Mouse (Mus musculus) lung, adult 2 months (tissue): ENCODE measurements around the gene Dpp6. TPM values are rescaled to one million over a fixed set of nuclear protein-coding genes. Genes with fewer than 3 reads are reported as not detected.

Source experiments
- DNase-seq: peaks from one replicate; pipeline ENCODE4 v3.0.0; 2022
- H3K4me1 ChIP-seq: fragments of 200-500 bp; 2 replicates; pipeline ENCODE4 v1.6.1; 2011; ENCODE audit warnings: low read length; ENCODE audit not compliant: control insufficient read depth, insufficient read depth
- H3K4me3 ChIP-seq: fragments of 200-500 bp; replicated peaks from 2 replicates; pipeline ENCODE3; 2011; ENCODE audit warnings: low read depth, mild to moderate bottlenecking, control low read depth, low read length; ENCODE audit errors: extremely low read depth
- CTCF ChIP-seq: fragments of 200-500 bp; IDR thresholded peaks from 2 replicates; pipeline ENCODE4 v1.5.1; 2011; ENCODE audit warnings: mild to moderate bottlenecking, low read length, control low read depth; ENCODE audit not compliant: insufficient read depth
- POLR2A ChIP-seq: fragments of 200-500 bp; IDR thresholded peaks from 2 replicates; pipeline ENCODE4 v1.6.1; 2011; ENCODE audit warnings: low read depth, mild to moderate bottlenecking, control low read depth, low read length, borderline replicate concordance; ENCODE audit errors: extremely low read depth
- whole genome bisulfite sequencing: fragments of 180-500 bp; shearing (Covaris S2); methylation state at CpG from one replicate; pipeline ENCODE4 v1.1.7; 2018; 5-methylcytosine and 5-hydroxymethylcytosine counted together
- polyA plus RNA-seq: library from polyadenylated mRNA; depleted of rRNA; stranded (reverse); fragments of >200 nt; gene quantifications from 2 replicates; pipeline ENCODE4 v1.2.3, GENCODE M21; 2012

The Dpp6 gene
- polyA plus RNA-seq, 1 experiment, result 0.40 TPM

GRCm38 (mm10) chr5:26945169-26945920 lies 128.3 kb downstream of the Dpp6 start:
- no peak for DNase-seq
- H3K4me1 ChIP-seq, result no peaks in the 10 kb centered on the region
- no peak for TF ChIP-seq CTCF
- no peak for TF ChIP-seq POLR2A
- no peak overlapping the region for H3K4me3 ChIP-seq
- 42% methylated on average over 4 of the region's 4 CpGs for WGBS

- no peak for TF ChIP-seq CTCF
- no peak for TF ChIP-seq POLR2A
- 48% methylated on average over 6 of the region's 6 CpGs for WGBS
- H3K4me3 ChIP-seq, result no peak overlapping the region
- no peaks in the 10 kb centered on the region for H3K4me1 ChIP-seq
- DNase-seq, result no peak
Observed at GRCm38 (mm10) chr5:26969941-26970590, 153.1 kb downstream of the Dpp6 start.

DNA sequence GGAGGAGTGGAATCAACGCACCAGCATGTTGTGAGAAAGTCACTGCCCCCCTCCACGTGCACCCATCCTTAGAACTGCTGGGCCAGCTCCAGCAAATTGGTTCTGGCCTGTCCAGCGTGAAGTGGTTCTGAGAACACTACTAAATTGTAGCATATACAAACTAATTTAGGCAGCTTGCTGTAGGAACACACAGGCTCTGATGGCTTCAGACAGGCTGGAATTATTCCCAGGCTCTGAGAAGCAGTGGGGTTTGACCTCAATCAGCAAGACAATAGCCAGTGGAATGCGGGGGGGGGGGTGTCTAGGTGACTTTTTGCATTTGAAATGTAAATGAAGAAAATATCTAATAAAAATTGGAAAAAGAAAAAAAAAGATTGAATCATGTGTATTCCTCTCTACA lies 156.2 kb downstream of the Dpp6 start:
- TF ChIP-seq CTCF (no peak), POLR2A (no peak)
- Histone ChIP-seq H3K4me3 (no peak overlapping the region), H3K4me1 (no peaks in the 10 kb centered on the region)
- WGBS, result 51% methylated on average over 4 of the region's 4 CpGs
- no peak for DNase-seq

DNA sequence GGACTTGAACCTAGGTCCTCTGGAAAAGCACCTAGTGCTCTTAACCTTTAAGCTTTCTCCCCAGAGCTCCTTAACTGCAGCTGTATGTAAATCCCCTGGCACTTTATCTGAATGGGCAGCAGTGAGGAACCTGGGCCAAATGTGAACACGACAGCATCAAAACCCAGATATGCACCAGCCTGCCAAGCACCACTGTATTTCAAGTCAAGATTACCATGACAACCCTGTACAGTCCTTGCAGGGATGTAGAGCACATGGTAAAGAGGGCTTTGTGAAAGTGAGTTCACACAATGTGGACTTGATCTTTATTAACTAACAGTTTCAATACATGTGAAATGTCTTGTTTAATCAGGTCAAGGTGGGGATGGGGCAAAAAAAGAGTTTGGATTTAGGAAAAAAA lies 162.3 kb downstream of the Dpp6 start:
- H3K4me1 ChIP-seq, result no peaks in the 10 kb centered on the region
- DNase-seq, result no peak
- WGBS, result 56% methylated on average over 1 of the region's 1 CpGs
- H3K4me3 ChIP-seq, result no peak overlapping the region
- no peak for TF ChIP-seq POLR2A
- TF ChIP-seq CTCF, result no peak

DNA sequence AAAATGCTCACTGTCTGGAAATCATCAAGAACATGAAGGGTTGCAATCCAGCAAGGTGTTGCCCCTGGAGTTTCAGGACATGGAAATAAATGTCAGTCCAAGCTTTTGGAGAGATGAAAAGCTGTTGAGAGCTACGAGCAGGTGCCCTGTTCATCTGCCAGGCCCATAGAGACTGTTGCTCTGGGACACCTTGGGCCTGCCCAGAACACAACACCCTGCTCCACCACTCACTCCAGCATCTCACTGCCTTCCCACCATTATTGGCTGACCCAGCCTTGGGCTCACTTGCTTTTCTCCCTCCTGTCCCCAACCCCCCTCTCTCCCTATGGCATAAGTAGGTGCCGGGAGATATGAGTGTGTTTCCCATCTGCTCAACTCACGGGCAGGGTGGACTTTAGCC lies 162.8 kb downstream of the Dpp6 start:
- Histone ChIP-seq H3K4me1 (no peaks in the 10 kb centered on the region), H3K4me3 (no peak overlapping the region)
- TF ChIP-seq CTCF, result no peak
- no peak for TF ChIP-seq POLR2A
- no peak for DNase-seq
- WGBS, result 55% methylated on average over 3 of the region's 3 CpGs

- DNase-seq, result no peak
- 23% methylated on average over 1 of the region's 1 CpGs for WGBS
- TF ChIP-seq POLR2A, result no peak
- Histone ChIP-seq H3K4me3 (no peak overlapping the region), H3K4me1 (no peaks in the 10 kb centered on the region)
Observed at GRCm38 (mm10) chr5:26985114-26985513, 168.1 kb downstream of the Dpp6 start.

DNA sequence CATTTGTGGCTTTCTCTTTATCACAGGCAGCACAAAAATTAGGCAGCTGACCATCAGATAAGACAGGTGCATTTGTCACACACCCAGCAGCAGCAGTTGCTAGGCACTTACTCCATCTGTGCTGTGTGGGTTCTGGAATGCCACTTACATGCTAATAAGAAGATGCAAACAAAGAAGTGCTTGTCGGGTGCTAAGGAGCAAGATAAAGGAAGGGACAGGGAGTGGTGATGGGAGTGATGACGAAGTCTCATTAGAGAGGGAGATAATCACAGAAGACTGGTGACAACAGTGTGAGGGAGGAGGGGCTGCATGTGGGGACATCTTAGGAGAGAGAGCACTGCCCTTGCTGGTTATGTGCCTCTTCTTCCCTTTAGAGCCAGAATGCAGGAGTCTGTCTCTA lies 174.6 kb downstream of the Dpp6 start:
- no peak for DNase-seq
- 16% methylated on average over 2 of the region's 2 CpGs for WGBS

GRCm38 (mm10) chr5:27003537-27003936 lies 186.5 kb downstream of the Dpp6 start:
- 92% methylated on average over 7 of the region's 7 CpGs for WGBS

More for the DNA sequence above, 174.6 kb downstream of the Dpp6 start:
- Histone ChIP-seq H3K4me3 (no peak overlapping the region), H3K4me1 (no peaks in the 10 kb centered on the region)
- TF ChIP-seq POLR2A, result no peak
- TF ChIP-seq CTCF, result no peak

GRCm38 (mm10) chr5:27009157-27009556 lies 192.2 kb downstream of the Dpp6 start:
- H3K4me1 ChIP-seq, result no peaks in the 10 kb centered on the region
- TF ChIP-seq CTCF (no peak), POLR2A (no peak)
- H3K4me3 ChIP-seq, result no peak overlapping the region
- DNase-seq, result no peak

More at GRCm38 (mm10) chr5:27003537-27003936, 186.5 kb downstream of the Dpp6 start:
- no peak for DNase-seq
- no peak overlapping the region for H3K4me3 ChIP-seq
- no peaks in the 10 kb centered on the region for H3K4me1 ChIP-seq
- no peak for TF ChIP-seq CTCF
- no peak for TF ChIP-seq POLR2A

GRCm38 (mm10) chr5:27010582-27010981 lies 193.6 kb downstream of the Dpp6 start:
- DNase-seq, result no peak
- TF ChIP-seq POLR2A (no peak), CTCF (no peak)
- H3K4me1 ChIP-seq, result no peaks in the 10 kb centered on the region
- WGBS, result 72% methylated on average over 5 of the region's 5 CpGs
- H3K4me3 ChIP-seq, result no peak overlapping the region
